Mouse (Mus musculus) right cerebral cortex, postnatal 14 days (tissue): ENCODE results near the gene Chit1.
A peak's percentile ranks its signal among the peaks of the same experiment; 100 is the strongest.

Experiments used
- DNase-seq: peaks from one replicate; pipeline ENCODE4 v3.0.0; 2022

Chit1 gene

GRCm38 (mm10) chr1:134110979-134111378 is at the start of gene Chit1:
TSS of gene Chit1 (plus strand) at chr1:134111242.
- DNase-seq = no peak

DNA sequence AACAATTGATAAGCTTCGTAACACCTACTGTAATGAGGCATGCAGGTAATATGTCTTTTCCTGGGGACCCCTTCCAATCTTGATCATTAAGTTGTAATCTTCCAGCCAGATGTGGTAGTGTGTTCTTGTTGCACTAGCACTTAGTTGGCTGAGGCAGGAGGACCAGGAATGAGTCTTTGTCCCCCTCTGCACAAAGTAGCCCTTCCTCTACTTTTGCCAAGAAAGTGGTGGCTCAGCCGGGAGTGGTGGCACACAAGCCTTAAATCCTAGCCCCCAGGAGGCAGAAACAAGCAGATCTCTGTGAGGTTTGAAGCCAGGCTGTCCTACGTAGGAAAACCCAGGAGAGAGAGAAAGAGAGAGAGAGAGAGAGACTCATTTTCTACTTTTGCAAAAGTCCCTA is 49.1 kb upstream of the Chit1 start:
- DNase-seq = no peak

- DNase-seq = no peak
Observed at GRCm38 (mm10) chr1:134062411-134063085, 48.5 kb upstream of the Chit1 start.

DNA sequence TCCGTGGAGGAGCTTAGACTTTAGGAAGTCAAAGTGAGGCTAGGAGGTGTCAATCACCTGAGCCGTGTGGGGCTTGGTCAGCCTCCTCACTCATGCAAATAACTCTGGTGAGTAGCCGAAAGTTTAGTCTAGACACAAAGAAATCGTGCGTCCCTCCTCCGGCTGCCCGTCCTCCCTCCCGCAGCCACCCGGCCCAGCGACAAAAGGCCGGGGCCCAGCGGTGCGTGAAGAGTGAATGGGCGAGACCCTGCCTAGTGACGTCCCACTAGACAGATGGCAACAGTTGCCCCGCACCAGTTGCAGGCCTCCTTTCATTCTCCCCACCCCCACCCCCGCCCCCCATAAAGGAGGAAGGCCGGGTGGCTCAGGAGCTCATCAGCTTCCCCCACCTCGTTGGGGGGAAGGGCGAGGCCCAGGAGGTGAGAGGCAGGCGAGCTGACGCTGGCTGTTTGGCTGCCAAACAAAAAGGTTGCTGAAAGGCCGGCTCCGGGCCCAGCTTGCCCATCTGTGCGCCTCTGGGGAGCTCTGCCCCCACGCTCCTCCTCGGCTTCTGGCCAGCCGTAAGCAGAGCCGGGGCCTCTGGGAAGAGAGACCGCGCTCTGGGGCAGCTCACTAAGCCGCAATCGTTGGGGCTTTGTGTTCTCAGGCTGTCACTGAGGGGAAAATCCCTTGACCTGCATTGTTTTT is 47.8 kb upstream of the Chit1 start:
- peak; percentile 57 for DNase-seq

- no peak for DNase-seq
Observed at GRCm38 (mm10) chr1:134063773-134064125, 47.3 kb upstream of the Chit1 start.

- DNase-seq = no peak
Observed at GRCm38 (mm10) chr1:134064296-134064831, 46.7 kb upstream of the Chit1 start.

DNA sequence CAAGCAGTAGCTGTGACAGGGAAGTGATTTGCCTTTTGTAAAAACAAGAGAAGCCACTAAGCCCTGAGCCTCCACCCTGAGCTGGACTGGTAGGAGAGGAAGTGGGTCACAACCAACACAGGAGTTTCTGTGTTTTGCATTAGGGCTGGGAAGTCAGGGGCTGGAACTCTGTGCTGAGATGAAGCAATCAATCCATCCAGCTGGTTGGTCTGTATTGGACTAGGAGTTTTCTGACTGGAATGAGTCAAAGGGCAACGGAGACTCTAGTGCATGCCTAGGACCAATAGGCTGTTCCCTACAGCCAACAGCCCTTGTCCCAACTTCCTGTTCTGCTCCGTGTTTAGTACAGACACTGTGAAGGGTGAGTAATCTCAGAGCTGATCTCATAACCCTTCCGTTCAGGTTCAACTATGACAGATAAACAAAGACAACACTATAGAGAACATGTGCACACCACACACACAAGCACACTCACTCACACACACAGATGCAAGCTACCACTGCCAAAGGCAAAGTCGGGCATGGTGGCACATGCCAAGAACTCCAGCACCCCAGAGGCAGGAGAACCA is 45.7 kb upstream of the Chit1 start:
- DNase-seq = no peak

GRCm38 (mm10) chr1:134066554-134066953 is 44.5 kb upstream of the Chit1 start:
- no peak for DNase-seq

- no peak for DNase-seq
Observed at GRCm38 (mm10) chr1:134067143-134067619, 43.9 kb upstream of the Chit1 start.

DNA sequence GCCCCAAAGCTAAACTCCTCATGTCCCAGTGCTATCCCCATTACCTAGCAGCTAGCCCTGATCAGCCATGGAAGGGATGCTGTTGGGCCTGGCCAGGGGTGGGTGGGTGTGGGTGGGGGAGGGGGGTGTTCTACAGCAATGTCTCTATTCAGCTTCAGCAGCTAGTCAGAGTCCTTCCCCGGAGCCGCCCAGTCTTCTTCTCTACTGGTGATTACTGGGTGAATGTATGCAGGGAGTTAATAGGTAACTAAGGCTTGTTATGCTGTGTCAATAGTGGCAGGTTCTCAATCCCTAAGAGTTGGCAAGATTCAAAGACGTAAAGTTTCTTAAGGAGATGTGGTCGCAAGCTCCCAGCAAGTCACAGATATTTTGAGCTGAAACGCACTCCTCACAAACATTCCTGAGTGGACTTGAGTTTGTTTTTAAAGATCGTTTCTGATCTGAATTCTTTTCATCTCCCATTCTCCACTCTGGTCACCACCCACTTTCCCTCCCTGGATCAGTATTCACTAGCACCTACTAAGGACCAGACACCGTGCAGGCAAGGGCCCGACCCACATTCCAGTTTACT is 40.9 kb upstream of the Chit1 start:
- DNase-seq = no peak

GRCm38 (mm10) chr1:134071411-134072018 is 39.5 kb upstream of the Chit1 start:
- no peak for DNase-seq

- no peak for DNase-seq
Observed at GRCm38 (mm10) chr1:134073061-134073564, 37.9 kb upstream of the Chit1 start.

GRCm38 (mm10) chr1:134073658-134074057 is 37.4 kb upstream of the Chit1 start:
- no peak for DNase-seq

DNA sequence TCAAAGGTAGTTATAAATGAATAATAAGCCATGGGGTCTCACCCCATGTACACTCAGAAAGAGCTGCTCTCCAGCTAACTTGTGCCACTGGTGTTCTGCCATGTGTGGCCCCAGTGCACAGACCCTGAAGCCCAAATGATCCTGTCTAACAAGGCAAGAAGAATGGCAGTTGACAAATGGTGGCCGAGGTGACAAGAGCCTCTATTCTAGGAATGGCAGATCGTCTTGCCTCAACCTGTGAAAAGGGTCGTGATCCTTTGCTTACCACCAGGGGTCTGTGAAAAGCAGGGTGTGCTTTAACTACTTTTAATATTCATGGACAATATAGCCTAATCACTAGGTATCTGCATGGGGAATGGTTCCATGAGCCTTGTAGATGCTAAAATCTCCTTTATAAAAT is 36.9 kb upstream of the Chit1 start:
- DNase-seq = no peak

GRCm38 (mm10) chr1:134074606-134075005 is 36.4 kb upstream of the Chit1 start:
- DNase-seq = no peak

DNA sequence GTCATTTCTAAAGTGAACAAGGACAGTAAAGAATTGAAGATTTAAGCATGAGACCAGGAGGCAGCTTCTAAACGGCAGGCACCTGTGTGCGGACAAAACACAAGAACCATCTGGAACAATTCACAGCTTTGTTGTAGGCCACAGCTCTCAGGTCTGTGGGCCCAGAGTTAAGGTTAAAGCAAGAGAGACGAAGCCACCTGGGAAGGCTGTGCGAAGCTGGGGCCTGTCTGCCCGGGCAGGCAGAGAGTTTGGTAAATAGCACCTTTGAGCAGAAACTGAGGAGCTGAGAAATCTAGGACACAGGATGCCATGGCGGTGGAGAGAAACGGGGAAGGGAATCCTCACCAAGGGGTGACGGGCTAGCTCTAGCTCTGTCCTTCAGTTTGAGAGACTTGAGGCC is 35.5 kb upstream of the Chit1 start:
- no peak for DNase-seq

DNA sequence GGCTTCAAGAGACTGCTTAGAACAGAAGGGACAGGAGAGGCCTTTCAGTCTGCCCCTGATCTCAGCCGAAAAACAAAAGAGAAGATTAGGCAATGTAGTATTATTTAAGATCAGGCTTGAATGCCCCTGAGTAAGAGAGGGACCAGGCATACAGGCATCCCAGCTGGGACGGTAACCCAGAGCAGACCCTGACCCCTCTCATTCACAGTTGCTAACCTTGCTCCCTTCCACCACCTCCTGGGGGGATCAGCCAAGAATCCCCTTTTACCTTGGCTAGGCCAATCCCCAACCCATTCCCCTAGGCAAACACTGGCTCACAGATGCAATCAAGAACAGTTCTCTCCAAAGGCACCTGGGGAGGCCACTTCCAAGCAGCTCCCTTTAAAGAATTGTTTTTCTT is 34.3 kb upstream of the Chit1 start:
- DNase-seq = no peak

GRCm38 (mm10) chr1:134077389-134078060 is 33.5 kb upstream of the Chit1 start:
- no peak for DNase-seq

DNA sequence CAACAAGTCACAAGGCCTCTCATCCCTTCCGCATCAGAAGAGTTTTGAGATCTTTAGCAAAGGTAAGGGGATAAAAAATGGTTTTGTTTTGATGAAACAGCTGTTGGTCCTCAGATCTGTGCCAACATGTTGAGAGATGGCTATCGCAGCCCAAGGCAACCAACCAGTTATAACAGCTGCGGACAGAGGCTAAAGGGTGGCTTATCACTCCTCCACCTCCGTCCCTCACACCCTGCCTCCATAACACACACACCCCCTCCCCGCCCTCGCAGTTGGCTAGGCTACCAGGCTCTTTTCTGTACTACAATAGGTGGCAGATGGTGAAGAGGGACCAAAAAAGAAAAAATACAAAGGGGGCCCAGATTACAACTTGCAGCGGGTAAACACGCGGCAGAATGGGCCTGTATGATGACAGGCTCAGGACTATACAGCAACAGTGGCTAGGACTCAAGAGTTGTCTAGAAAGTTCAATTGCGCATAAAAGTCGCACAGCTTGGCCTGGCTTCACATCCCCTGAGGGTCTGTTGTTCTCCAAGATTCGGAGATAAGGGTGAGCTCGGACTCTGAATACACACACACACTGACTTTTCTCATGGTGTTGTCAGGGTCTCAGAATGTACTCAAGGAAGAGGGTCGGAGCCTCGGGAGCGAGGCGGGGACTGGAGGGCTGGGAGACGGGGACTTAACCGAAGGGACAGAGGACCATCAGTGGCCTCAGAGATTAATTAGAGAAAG is 32.8 kb upstream of the Chit1 start:
- no peak for DNase-seq

DNA sequence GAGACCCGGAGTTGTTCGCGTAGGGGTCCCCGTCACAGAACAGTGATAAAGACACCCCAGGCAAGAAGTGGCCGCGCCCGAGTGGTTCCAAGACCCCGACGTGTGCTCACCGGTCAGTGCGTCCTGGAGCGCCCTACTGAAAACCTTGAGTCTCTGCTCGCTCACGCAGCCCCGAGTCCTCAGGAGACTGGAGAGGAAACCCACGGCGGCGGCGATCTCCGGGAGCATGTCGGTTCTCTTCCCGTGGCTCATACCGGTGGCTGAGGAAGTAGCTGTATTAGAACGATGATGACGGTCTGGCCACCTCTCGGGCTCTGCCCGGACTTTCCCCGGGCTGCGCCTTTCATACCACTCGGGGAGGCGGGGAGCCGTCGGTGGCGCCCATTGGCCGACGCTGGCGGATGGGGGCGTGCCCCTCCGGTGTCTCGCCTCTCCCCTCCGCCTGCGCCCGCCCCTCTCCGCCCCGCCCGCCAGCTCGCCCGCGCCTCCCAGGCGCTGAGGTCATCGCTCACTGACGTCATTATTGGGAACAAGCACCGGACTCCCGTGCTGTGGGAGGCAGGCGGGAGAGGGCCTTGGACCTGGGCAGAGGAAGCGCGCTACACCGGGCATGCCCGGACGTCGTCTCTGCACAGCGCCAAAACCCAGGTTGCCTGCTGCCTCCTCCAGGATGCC is 32.1 kb upstream of the Chit1 start, which contains the start of gene Btg2:
Btg2 (minus strand) TSS at position 319 of the 675 bp plus-strand sequence.
- peak; percentile 96 for DNase-seq
